Mouse (Mus musculus): ENCODE data around the gene Limk1. TPM values are rescaled to one million over a fixed set of nuclear protein-coding genes. Genes with fewer than 3 reads are reported as not detected.

Gene Limk1
- polyA plus RNA-seq, 1 experiment: 46.2 TPM

DNA sequence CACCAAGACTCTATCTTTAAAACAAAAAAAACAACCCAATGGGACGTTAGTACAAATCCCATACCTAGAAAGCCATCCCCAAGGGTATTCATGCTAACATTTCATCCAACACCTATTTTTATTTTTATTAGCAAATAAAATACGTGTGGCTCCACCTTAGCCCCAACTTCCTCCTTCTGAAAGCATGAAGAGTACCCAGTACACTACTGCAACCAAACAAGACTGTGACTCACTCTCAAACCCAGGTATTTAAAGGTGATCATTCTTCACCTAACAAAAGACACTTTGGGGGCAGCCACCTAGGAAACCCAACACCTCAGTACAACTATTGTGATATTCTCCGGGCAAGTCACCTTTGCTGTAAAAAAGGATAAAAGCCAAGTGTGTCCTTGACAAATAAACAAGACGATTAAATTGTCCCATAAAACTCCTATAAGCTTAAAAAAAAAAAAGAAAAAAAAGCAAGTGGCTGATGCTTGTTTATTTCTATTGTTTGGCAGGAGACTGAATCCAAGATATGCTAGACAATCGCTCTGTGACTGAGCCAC, 50.5 kb downstream of the Limk1 start:
- no peak for DNase-seq (ENCODE audit: extremely low spot score in 1 of 2, low spot score in 1 of 2)

GRCm38 (mm10) chr5:134632841-134633240, 55.6 kb downstream of the Limk1 start:
- DNase-seq (ENCODE audit: extremely low spot score in 1 of 2, low spot score in 1 of 2): no peak

GRCm38 (mm10) chr5:134630835-134631234, 57.6 kb downstream of the Limk1 start:
- DNase-seq (ENCODE audit: extremely low spot score in 1 of 2, low spot score in 1 of 2): no peak

DNA sequence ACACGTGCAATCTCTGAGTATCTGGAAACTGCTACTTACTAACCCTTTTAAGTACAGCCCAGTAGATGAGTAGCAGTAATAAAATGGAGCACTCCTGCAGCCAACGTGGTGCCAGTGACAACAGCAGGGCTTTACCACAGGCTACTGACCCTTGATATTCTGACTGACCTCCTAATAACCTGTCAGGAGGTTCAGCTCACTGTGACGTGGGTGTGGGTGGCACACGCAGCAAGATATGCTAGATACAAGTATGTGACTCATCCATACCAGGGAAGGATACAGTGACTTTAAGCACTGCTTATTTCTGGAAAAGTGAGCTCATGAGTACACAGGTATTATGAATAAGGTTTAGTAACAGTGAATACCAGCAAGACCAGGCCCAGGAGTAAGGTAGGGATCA, 58.9 kb downstream of the Limk1 start:
- peak in 1 of 2 experiments; percentile 23 for DNase-seq (ENCODE audit: extremely low spot score in 1 of 2, low spot score in 1 of 2)

- peak in 1 of 2 experiments; percentile 58 for DNase-seq (ENCODE audit: extremely low spot score in 1 of 2, low spot score in 1 of 2)
These were observed 66.3 kb downstream of the Limk1 start for GRCm38 (mm10) chr5:134622069-134622468.

GRCm38 (mm10) chr5:134621099-134621640, 67.2 kb downstream of the Limk1 start:
- DNase-seq (ENCODE audit: extremely low spot score in 1 of 2, low spot score in 1 of 2): no peak

DNA sequence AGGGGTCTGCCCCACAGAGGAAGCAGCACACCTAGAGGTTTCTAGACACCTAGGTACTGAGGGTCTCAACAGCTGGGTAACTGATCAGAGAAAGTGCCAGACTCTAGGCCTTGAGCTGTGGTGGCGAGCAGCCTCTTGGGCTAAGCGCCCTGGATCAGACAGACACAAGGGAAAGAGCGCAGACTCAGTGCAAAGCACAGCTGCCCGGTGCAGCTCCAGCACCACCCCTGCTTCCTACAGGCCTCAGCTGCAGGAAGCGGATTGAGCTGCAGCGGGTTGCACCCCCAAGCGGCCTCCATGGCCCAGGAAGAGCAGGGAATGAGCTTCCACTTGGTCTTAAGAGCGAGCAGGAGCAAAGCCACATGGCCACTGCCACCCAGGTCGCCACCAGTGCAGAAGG, 67.9 kb downstream of the Limk1 start:
- no peak for DNase-seq (ENCODE audit: extremely low spot score in 1 of 2, low spot score in 1 of 2)

GRCm38 (mm10) chr5:134617071-134617470, 71.3 kb downstream of the Limk1 start:
- DNase-seq (ENCODE audit: extremely low spot score in 1 of 2, low spot score in 1 of 2): peak in 1 of 2 experiments; percentile 78

DNA sequence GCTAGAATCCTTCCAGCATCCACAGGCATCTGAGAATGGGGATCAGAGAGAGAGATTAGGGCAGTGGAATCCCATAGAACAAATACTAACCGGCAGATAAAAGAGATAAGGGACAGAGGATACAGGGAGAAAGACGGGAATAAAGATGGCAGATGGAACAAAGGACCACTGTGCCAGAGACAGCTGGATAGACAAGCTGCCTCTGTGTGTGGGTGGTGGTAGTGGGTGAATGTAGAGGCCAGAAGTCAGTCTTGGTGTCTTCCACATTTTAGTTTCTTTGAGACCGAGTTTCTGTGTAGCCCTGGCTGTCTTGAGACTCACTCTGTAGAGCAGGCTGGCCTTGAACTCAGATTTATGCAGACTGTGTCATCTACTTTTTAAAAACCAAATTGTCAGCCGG, 72.6 kb downstream of the Limk1 start:
- DNase-seq (ENCODE audit: extremely low spot score in 1 of 2, low spot score in 1 of 2): no peak

GRCm38 (mm10) chr5:134615380-134615779, 73.0 kb downstream of the Limk1 start:
- DNase-seq (ENCODE audit: extremely low spot score in 1 of 2, low spot score in 1 of 2): no peak

DNA sequence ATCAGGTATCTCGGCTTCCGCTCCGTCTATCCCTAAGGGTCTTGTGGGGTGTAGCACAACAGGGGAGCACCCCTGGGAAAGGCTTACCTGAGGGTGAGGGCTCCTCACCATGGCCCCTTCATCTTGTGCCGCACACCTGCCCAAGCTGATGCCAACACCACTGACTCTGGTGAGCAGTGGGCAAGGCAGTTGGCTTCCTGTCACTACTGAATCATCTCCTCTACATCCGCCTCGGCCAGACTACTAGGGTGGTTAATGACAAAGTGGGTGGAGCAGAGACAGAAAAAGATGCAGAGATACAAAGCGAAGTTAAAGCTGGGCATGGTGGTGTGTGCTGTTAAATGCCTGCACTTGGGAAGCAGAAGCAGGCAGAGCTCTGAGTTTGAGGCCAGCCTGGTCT, 73.6 kb downstream of the Limk1 start, which contains the start of gene Lat2:
Gene Lat2, minus strand, starts transcription at position 224 of the 400 bp plus-strand sequence.
- peak in 1 of 2 experiments; percentile 58 for DNase-seq (ENCODE audit: extremely low spot score in 1 of 2, low spot score in 1 of 2)

- no peak for DNase-seq (ENCODE audit: extremely low spot score in 1 of 2, low spot score in 1 of 2)
These were observed 74.1 kb downstream of the Limk1 start for GRCm38 (mm10) chr5:134614296-134614695.

DNA sequence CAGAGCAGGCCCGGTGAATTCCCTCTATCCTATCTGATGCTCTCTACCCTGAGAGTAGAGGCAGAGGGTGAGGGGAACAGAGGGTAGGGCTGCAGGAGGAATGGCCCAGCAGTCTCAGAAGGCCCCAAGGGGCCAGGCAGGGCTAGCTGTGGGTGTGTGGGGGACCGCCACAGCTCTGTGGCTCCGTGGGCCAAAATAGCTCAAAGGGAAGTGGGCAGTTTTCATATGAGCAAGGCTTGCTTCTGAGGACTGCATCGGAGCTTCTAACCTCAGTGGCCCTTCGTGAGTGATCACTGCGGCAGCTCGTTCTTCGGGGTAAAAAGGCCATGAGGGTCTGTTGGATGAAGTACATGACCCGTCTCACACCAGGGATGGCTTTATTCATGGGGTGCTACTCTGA, 74.7 kb downstream of the Limk1 start:
- no peak for DNase-seq (ENCODE audit: extremely low spot score in 1 of 2, low spot score in 1 of 2)

- no peak for DNase-seq (ENCODE audit: extremely low spot score in 1 of 2, low spot score in 1 of 2)
These were observed 76.4 kb downstream of the Limk1 start for GRCm38 (mm10) chr5:134611810-134612521.

GRCm38 (mm10) chr5:134609916-134610643, 78.3 kb downstream of the Limk1 start:
- DNase-seq (ENCODE audit: extremely low spot score in 1 of 2, low spot score in 1 of 2): no peak

DNA sequence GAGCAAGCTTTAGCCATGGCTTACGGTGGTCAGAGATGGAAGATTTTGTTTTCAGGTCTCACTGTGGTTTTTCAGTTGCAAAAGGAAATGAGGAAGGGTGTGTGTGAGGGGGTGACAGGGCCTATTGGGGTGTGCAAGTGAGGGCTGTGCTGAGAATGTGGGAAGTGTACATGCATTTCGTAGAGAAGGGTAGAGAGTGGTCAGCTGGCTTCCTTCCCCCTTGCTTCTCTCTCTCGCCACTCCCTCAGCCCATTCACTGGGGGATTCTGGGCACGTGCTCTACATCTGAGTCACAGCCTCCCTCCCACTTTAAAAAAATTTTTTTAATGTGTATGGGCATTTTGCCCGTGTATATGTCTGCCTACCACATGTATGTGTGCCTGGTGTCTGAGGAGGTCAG, 81.3 kb downstream of the Limk1 start:
- DNase-seq (ENCODE audit: extremely low spot score in 1 of 2, low spot score in 1 of 2): no peak

DNA sequence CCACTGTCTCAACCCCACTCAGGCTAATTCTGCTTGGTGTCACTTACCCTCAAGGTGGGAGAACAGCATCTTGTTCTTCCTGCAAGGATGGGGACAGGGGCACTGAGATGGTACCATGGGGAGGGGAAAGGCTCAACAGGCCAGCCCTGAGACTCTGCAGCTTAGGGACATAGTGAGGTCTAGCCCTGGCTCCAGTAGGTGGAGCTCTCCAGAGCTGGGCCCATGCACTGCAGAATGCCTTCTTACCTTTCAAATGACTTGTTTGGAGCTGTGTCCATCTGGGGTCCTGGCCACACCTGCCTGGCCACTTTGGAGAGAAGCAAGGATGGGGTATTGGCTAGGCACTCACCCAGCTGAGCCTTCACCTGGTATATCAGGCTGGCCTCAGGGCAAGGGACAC, 82.1 kb downstream of the Limk1 start:
- DNase-seq (ENCODE audit: extremely low spot score in 1 of 2, low spot score in 1 of 2): no peak

Measured in frontal cortex, adult 2 months (tissue).